Mouse (Mus musculus) left cerebral cortex, adult 8-10 months (tissue): Measurements from ENCODE around the gene Gm11549. TPM values are rescaled to one million over a fixed set of nuclear protein-coding genes. Genes with fewer than 3 reads are reported as not detected.

Experiments
- DNase-seq, 2 experiments: peaks; one replicate each; pipeline ENCODE4 v3.0.0; 2022; ENCODE audit warnings: low spot score in 2 of 2
- microRNA-seq, 2 experiments: library from miRNA; unstranded; fragments of <30 nt; microRNA quantifications; one replicate each; pipeline ENCODE4 v1.2.0; 2022
- total RNA-seq, 4 experiments: library from RNA; stranded (reverse); gene quantifications; 2 replicates each; pipeline ENCODE4 v1.2.4; 2022

Gm11549 gene
- total RNA-seq, 4 experiments from 2014 or later: 24.5 to 30.0 (median 28.1) TPM

DNA sequence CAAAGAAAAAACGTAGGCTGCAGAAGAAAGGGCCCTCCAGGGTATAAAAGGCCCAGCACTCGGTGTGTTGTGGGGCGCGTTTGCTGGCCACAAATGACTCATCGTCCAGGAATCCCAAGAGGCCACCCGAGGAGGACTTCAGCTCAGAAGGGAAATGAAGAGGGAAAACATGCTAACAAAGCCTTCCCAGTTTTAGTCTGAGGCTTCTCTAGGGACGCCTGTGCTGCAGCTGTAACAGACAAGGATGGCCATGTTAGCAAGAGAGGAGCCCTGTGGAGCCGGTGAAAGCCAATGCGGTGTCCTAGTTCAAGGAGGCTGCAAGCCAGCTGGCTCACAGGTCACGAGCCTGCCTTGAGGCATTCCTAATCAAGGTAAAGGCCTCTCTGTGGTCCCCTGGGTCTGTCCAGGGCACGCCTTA, 39.8 kb downstream of the Gm11549 start:
- DNase-seq: no peak

DNA sequence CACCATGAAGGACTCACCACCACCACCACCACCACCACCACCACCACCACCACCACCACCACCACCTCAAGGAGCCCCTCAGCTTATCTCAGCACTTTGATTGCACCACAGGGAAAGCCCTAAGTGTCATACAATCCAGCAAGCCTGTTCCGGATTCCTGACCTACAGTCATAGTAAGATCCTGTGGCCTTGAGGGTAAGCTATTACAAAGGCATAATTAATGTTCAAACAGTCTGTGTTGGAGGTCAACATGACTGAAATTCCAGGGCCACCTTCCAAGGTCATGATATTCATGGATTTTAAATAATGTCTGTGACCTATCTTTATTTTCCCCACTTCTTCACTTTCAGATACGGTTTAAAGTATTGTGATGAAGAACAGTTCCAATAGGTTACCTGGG, 41.1 kb downstream of the Gm11549 start:
- no peak for DNase-seq

DNA sequence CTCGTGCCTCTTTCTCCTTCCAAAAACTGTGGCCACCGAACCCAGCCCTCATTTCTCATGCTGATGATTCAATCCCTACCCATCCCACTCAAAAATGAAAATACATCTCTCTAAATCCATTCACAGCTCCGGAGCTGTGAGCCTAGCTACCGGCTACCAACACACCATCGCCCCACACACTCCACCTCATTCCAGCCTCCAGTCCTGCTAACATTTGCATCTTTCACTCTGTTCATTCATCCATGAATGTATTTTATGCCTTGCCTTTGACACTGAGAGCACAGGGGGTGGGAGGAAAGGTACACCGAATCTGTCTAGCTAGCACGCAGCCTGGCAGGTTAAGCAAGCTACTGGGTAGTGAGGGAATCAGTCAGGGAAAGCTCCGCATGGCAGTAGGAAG, 42.8 kb downstream of the Gm11549 start:
- peak in 1 of 2 experiments; percentile 60 for DNase-seq

DNA sequence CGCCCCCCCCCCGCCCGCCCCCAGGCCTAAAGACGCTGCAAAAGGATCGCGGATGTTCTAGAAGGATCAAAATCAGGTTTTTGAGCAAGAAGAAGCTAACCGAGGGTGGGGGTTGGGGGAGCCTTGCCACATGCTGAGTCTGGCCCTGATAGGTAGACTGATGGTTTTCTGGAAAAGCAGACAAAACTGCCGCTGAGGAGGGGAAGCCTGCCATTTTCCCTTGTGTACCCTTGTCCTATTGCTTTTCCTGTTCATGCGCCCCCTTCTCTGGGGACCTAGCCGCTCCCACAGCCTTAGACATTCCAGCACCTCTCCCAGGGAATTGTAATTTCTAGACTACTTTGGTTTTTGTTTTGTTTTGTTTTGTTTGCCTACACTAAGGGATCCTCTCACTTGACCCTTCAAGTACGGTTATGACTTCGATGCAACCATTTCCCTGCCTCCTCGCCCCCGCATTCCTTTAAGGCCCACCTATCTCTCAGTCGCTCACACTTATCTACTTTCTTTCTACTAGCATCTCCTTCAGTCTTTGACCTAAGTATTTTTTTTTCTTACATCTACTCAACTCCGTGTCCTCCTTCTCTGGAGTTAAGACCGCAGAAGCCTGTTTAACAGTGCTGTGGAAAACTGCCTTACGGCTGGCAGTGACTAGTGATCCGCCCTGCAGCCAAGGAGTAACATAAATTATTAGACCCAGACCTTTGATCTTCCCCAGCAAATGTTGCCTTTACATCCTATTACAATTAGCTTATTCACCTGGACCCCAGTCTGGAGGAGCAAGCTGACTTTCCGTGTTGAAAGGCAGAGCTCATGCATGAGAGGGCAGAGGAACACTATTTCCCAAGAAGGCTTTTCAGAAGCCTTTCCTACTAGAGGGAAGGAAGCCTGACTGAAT, 45.1 kb downstream of the Gm11549 start:
- DNase-seq: no peak

DNA sequence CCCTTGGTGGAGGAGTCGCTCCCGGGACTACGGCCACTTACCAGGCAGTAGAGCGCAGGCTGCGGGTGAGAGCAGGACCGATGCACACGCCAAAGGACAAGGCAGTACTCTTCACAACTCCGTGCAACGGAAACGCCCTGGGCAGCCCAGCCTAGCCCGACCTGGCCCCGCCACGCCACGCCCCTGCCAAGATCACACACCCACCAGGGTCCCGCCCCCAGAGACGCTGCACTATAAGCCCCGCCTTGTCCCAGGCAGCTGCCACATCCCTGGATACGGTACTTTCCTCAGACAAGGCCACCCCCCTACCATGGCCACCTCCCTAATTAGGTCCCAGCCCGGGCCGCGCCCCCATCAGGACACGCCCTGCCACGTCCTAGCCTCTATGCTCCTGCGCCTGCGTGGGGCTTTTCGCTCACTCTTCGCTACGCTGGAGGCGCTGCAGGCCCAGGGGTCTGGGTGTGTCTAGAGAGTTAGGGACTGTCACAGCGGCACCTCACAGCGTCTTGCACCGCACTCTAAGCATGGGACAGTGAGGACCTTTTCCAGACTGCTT, 46.0 kb downstream of the Gm11549 start, which contains the start of the genes Anxa5 and 1810062G17Rik:
Anxa5 (minus strand) TSS at position 363 of the 556 bp plus-strand sequence.
1810062G17Rik (plus strand) TSS at position 406 of the 556 bp plus-strand sequence.
- peak; percentile 70 to 92 for DNase-seq

DNA sequence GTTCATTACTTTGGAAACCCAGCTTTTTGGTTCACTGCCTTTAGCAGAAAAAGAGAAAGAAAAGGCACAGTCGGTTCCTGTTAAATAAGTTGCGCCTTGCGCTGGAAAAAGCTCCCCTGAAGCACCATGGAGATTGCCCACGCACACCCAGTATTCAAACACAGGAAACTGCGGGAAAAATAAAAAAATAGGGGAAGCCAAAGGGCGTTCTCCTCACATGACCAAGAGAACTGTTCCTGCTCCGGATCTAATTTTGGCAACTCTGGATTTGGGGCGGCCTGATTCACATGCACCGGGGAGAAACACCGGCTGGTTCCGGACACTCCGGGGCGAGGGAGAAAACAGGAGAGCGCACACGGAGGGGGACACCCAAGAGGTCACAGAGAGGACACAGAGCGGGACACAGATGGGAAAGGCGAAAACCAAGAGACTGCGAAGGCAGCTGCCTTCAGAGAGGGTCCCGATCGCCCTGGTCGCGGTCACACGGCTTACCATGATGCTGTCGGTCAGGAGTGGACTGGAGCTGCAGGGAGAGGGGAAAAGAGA, 46.6 kb downstream of the Gm11549 start:
- DNase-seq: peak; percentile 36 to 54

DNA sequence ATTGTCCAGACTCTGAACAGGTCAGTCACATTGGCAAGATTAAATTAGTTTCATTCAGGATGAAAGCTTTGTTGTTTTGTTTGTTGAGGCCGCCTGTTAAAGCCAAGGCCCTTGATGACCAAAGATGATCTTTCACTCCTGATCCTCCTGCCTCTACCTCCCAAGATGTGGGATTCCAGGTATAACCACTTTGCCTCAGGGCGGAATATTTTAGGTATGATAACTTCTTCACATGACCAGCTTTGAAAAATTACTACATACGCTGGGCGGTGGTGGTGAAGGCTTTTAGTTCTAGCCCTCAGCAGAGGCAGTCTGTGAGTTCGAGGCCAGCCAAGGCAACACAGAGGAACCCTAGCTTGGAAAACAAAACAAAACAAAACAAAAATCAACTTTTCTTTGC, 47.2 kb downstream of the Gm11549 start:
- no peak for DNase-seq

DNA sequence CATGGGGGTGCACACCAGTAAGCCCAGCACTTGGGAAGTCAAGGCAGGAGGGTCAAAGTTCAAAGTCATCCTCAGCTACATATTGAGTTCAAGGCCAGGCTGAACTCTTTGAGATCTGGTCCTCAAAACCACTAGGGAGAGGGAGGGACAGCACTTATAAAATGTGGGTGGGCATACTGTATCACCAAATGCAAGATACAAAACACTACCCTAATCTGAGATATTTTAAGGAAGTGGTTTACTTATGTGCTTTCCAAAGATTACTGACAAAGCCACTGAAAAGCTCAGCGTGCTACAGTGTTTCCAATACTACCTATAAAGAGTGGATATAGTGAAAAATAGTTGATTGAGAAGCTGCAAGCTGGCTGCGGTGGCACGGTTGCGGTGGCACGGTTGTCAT, 48.4 kb downstream of the Gm11549 start:
- no peak for DNase-seq

DNA sequence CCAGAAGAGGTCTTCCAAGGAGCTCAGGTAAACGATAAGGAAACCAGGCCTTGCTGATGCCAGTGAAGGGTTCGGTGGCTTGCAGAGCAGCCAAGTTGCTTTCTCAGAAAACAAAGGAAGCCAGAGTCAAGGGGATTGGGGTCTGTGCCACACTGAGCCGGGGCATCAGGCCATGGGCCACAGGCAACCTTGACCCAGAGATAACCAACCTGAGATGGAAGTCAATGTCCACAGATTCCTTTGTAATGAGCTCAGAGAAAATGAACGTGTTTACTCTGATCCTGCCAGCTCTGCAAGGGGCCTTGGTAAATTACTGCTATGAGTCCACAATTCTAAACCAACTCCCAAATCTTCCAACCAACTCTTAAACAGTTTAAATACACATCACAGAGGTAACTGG, 49.8 kb downstream of the Gm11549 start:
- no peak for DNase-seq

DNA sequence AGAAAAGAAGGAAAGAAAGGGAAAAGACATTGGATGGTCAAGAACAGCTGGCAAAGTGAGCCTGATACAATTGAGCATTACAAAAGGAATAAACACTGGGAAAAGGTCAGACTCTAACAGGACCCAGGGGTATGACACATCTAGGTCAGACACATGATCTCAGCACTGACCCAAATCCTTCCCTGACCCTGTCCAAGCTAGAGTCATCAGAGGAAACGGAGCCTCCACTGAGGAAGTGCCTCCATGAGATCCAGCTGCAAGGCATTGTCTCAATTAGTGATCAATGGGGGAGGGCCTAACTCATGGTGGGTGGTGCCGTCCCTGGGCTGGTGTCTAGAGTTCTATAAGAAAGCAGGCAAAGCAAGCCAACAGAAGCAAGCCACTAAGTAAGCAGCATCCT, 52.7 kb downstream of the Gm11549 start:
- DNase-seq: no peak

DNA sequence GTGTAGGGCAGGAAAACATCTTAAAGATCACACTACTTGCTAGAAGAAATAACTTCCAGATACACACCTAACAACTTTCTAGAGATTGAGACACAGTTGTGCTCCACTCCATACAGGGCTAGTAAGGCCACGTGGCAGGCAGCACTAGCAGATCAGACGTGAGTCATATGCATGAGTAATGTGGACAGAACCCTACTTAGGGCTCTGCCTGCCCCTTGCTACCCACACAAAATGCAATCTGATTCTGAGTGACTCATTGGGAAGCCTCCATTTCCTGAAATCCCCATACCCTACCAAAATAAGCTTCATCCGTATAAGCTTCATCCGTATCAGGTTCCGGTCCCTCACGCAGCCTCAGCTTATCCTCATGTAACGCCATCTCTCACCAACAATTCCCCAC, 54.0 kb downstream of the Gm11549 start:
- DNase-seq: peak in 1 of 2 experiments; percentile 50

DNA sequence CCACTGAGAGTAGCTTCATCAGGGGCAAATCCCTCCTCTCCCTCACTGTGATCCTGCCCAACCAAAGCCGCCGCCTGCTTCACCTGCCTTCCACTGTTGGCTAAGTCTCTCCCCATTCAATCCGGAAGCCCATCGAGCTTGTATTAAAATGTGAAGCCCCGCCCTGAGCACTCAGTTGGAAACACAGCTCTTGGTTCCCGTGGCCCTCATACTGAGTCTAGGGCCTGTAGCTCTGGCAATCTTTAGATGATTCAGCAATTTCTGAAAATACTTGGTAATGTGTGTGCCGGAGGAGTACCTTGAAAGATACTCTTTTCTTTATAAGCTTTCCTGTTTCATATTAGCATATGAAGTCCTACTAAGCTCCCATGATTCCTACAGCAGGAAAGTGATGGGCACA, 56.1 kb downstream of the Gm11549 start:
- no peak for DNase-seq

Small RNA genes within 50 kb of the gene (microRNA-seq; reads per million reads assigned to microRNA genes)
- 0 reads per million in 2 experiments for gene Mir7009

Other genes starting within 250 kb of the Gm11549 start
- 10 to 100 TPM; 71.4 to 98.2 (median 85.5) TPM for gene Anxa5, start 45.9 kb downstream of the Gm11549 start, total RNA-seq
- under 1 TPM in 1 of 4 experiments, not detected in 3; 0.50 TPM for gene 1810062G17Rik, start 45.9 kb downstream of the Gm11549 start, total RNA-seq
- 10 to 100 TPM; 40.6 to 42.9 (median 40.8) TPM for gene Exosc9, start 30.8 kb upstream of the Gm11549 start, total RNA-seq
- gene Ccna2, start 50.3 kb upstream of the Gm11549 start, total RNA-seq: 1 to 10 TPM in 3 of 4 experiments, under 1 TPM in 1; 0.99 to 1.4 (median 1.1) TPM
- gene Bbs7, start 91.7 kb upstream of the Gm11549 start, total RNA-seq: 10 to 100 TPM; 15.3 to 18.1 (median 17.0) TPM
- 10 to 100 TPM; 13.8 to 32.3 (median 19.6) TPM for gene Trpc3, start 168.4 kb upstream of the Gm11549 start, total RNA-seq